Mouse (Mus musculus): ENCODE results near the gene Pcp2. TPM values are rescaled to one million over a fixed set of nuclear protein-coding genes. Genes with fewer than 3 reads are reported as not detected.

Gene Pcp2
- total RNA-seq, 1 experiment: 0.89 TPM

GRCm38 (mm10) chr8:3654726-3655508 is 29.6 kb upstream of the Pcp2 start:
- Histone ChIP-seq H3K36me3 (ENCODE audit: control insufficient read depth, insufficient read depth, low read length, poor library complexity, severe bottlenecking) (no peaks in the 10 kb centered on the region), H3K4me1 (ENCODE audit: control insufficient read depth in 2 of 2, insufficient read depth in 2 of 2, low read length in 2 of 2, poor library complexity in 1 of 2) (peaks cover 0 to 5% of the 10 kb centered on the region in 2 experiments; a peak in 1 of 4 replicates), H3K27ac (ENCODE audit: insufficient read depth, low read depth, low read length, poor library complexity, severe bottlenecking) (no peak overlapping the region), H3K9me3 (ENCODE audit: control insufficient read depth, insufficient read depth, low read depth, low read length) (no peaks in the 10 kb centered on the region), H3K9ac (ENCODE audit: insufficient read depth, low read depth, low read length, poor library complexity, severe bottlenecking) (no peak overlapping the region), H3K4me3 (ENCODE audit: insufficient read depth in 1 of 2, low read depth in 1 of 2, low read length in 2 of 2, poor library complexity in 1 of 2, severe bottlenecking in 1 of 2) (no peak overlapping the region)
- DNase-seq (ENCODE audit: low read depth, low spot score): no peak
- TF ChIP-seq CHD2 (IDR thresholded peaks at IDR 0.05; ENCODE audit: low read depth, low read length) (no peak), ZC3H11A (IDR thresholded peaks at IDR 0.05; ENCODE audit: borderline replicate concordance, low read depth, low read length) (no peak), HCFC1 (IDR thresholded peaks at IDR 0.05; ENCODE audit: borderline replicate concordance, insufficient read depth, low read length) (no peak), MAFK (IDR thresholded peaks at IDR 0.05; ENCODE audit: insufficient read depth, low read depth, low read length) (no peak), ZNF384 (IDR thresholded peaks at IDR 0.05; ENCODE audit: low read depth, low read length) (no peak)
- in situ Hi-C loops (cut with MboI; ENCODE audit: low sequenced_read_pairs in 2 of 2, unreplicated experiment in 2 of 2): no loop called here

- no peak overlapping the region for H3K27ac ChIP-seq (ENCODE audit: insufficient read depth, low read depth, low read length, poor library complexity, severe bottlenecking)
- no peaks in the 10 kb centered on the region for H3K9me3 ChIP-seq (ENCODE audit: control insufficient read depth, insufficient read depth, low read depth, low read length)
- H3K4me3 ChIP-seq (ENCODE audit: insufficient read depth in 1 of 2, low read depth in 1 of 2, low read length in 2 of 2, poor library complexity in 1 of 2, severe bottlenecking in 1 of 2): no peak overlapping the region
- H3K4me1 ChIP-seq (ENCODE audit: control insufficient read depth in 2 of 2, insufficient read depth in 2 of 2, low read length in 2 of 2, poor library complexity in 1 of 2): peaks cover 0 to 8% of the 10 kb centered on the region in 2 experiments; a peak in 1 of 4 replicates
- TF ChIP-seq CHD2 (IDR thresholded peaks at IDR 0.05; ENCODE audit: low read depth, low read length): no peak
- no peak for TF ChIP-seq ZNF384 (IDR thresholded peaks at IDR 0.05; ENCODE audit: low read depth, low read length)
- TF ChIP-seq MAFK (IDR thresholded peaks at IDR 0.05; ENCODE audit: insufficient read depth, low read depth, low read length): no peak
- no peak for TF ChIP-seq ZC3H11A (IDR thresholded peaks at IDR 0.05; ENCODE audit: borderline replicate concordance, low read depth, low read length)
- TF ChIP-seq HCFC1 (IDR thresholded peaks at IDR 0.05; ENCODE audit: borderline replicate concordance, insufficient read depth, low read length): no peak
- no peak for DNase-seq (ENCODE audit: low read depth, low spot score)
- no peaks in the 10 kb centered on the region for H3K36me3 ChIP-seq (ENCODE audit: control insufficient read depth, insufficient read depth, low read length, poor library complexity, severe bottlenecking)
- in situ Hi-C loops (cut with MboI; ENCODE audit: low sequenced_read_pairs in 2 of 2, unreplicated experiment in 2 of 2): no loop called here
- no peak overlapping the region for H3K9ac ChIP-seq (ENCODE audit: insufficient read depth, low read depth, low read length, poor library complexity, severe bottlenecking)
Measured at GRCm38 (mm10) chr8:3652845-3653244, 27.5 kb upstream of the Pcp2 start.

GRCm38 (mm10) chr8:3648990-3649389 is 23.6 kb upstream of the Pcp2 start:
- H3K9ac ChIP-seq (ENCODE audit: insufficient read depth, low read depth, low read length, poor library complexity, severe bottlenecking): no peak overlapping the region
- in situ Hi-C loops (cut with MboI; ENCODE audit: low sequenced_read_pairs in 2 of 2, unreplicated experiment in 2 of 2): no loop called here
- H3K4me1 ChIP-seq (ENCODE audit: control insufficient read depth in 2 of 2, insufficient read depth in 2 of 2, low read length in 2 of 2, poor library complexity in 1 of 2): peaks cover 0 to 13% of the 10 kb centered on the region in 2 experiments; a peak in 3 of 4 replicates
- H3K36me3 ChIP-seq (ENCODE audit: control insufficient read depth, insufficient read depth, low read length, poor library complexity, severe bottlenecking): no peaks in the 10 kb centered on the region
- DNase-seq (ENCODE audit: low read depth, low spot score): no peak
- H3K27ac ChIP-seq (ENCODE audit: insufficient read depth, low read depth, low read length, poor library complexity, severe bottlenecking): no peak overlapping the region
- no peak overlapping the region for H3K4me3 ChIP-seq (ENCODE audit: insufficient read depth in 1 of 2, low read depth in 1 of 2, low read length in 2 of 2, poor library complexity in 1 of 2, severe bottlenecking in 1 of 2)
- TF ChIP-seq HCFC1 (IDR thresholded peaks at IDR 0.05; ENCODE audit: borderline replicate concordance, insufficient read depth, low read length) (no peak), MAFK (IDR thresholded peaks at IDR 0.05; ENCODE audit: insufficient read depth, low read depth, low read length) (no peak), CHD2 (IDR thresholded peaks at IDR 0.05; ENCODE audit: low read depth, low read length) (no peak)
- H3K9me3 ChIP-seq (ENCODE audit: control insufficient read depth, insufficient read depth, low read depth, low read length): no peaks in the 10 kb centered on the region

GRCm38 (mm10) chr8:3648268-3648667 is 22.9 kb upstream of the Pcp2 start:
- H3K4me3 ChIP-seq (ENCODE audit: insufficient read depth in 1 of 2, low read depth in 1 of 2, low read length in 2 of 2, poor library complexity in 1 of 2, severe bottlenecking in 1 of 2): no peak overlapping the region
- no peak for TF ChIP-seq ZC3H11A (IDR thresholded peaks at IDR 0.05; ENCODE audit: borderline replicate concordance, low read depth, low read length)
- no peak for TF ChIP-seq MAFK (IDR thresholded peaks at IDR 0.05; ENCODE audit: insufficient read depth, low read depth, low read length)
- TF ChIP-seq CHD2 (IDR thresholded peaks at IDR 0.05; ENCODE audit: low read depth, low read length): no peak
- H3K36me3 ChIP-seq (ENCODE audit: control insufficient read depth, insufficient read depth, low read length, poor library complexity, severe bottlenecking): no peaks in the 10 kb centered on the region; the same call in 1 of the 2 replicates
- H3K4me1 ChIP-seq (ENCODE audit: control insufficient read depth in 2 of 2, insufficient read depth in 2 of 2, low read length in 2 of 2, poor library complexity in 1 of 2): peaks cover 0 to 13% of the 10 kb centered on the region in 2 experiments; a peak in 3 of 4 replicates
- no peak overlapping the region for H3K27ac ChIP-seq (ENCODE audit: insufficient read depth, low read depth, low read length, poor library complexity, severe bottlenecking)
- in situ Hi-C loops (cut with MboI; ENCODE audit: low sequenced_read_pairs in 2 of 2, unreplicated experiment in 2 of 2): no loop called here
- DNase-seq (ENCODE audit: low read depth, low spot score): no peak
- H3K9ac ChIP-seq (ENCODE audit: insufficient read depth, low read depth, low read length, poor library complexity, severe bottlenecking): no peak overlapping the region
- no peaks in the 10 kb centered on the region for H3K9me3 ChIP-seq (ENCODE audit: control insufficient read depth, insufficient read depth, low read depth, low read length)
